Mouse (Mus musculus) CH12.LX (cell line): ENCODE results near the gene Slc25a44. TPM values are rescaled to one million over a fixed set of nuclear protein-coding genes. Genes with fewer than 3 reads are reported as not detected.
"Not testable (repeated sequence)": the region's sequence is repeated elsewhere in the genome, so short reads cannot be mapped to it uniquely, and the experiment has no call there.

Experiments
- DNase-seq: peaks from one replicate; pipeline ENCODE4 v3.0.0-alpha.2; 2013; ENCODE audit errors: extremely low read depth
- H3K27ac ChIP-seq: 2 replicates; pipeline ENCODE4 v1.5.1; 2012; ENCODE audit warnings: low read depth, mild to moderate bottlenecking, control low read depth, moderate library complexity; ENCODE audit not compliant: insufficient read depth
- H3K27me3 ChIP-seq: replicated peaks from 2 replicates; pipeline ENCODE3; 2012; ENCODE audit warnings: inconsistent platforms
- H3K36me3 ChIP-seq, 2 experiments: replicated peaks in 1 of 2; 2 replicates each; pipeline versions ENCODE3 to v1.6.1; 2012; ENCODE audit warnings: inconsistent platforms in 1 of 2, low read length in 1 of 2, mild to moderate bottlenecking in 1 of 2, mixed read lengths in 1 of 2, moderate library complexity in 1 of 2; ENCODE audit not compliant: control insufficient read depth in 1 of 2, insufficient read depth in 1 of 2
- H3K4me1 ChIP-seq, 2 experiments: 2 replicates each; pipeline ENCODE4 v1.6.1; 2012; ENCODE audit warnings: inconsistent platforms in 1 of 2, moderate library complexity in 1 of 2; ENCODE audit not compliant: insufficient read depth in 2 of 2, control insufficient read depth in 1 of 2
- H3K4me2 ChIP-seq: 2 replicates; pipeline ENCODE4 v1.6.1; 2012; ENCODE audit warnings: low read depth, mild to moderate bottlenecking, control low read depth; ENCODE audit not compliant: poor library complexity, insufficient read depth, severe bottlenecking
- H3K4me3 ChIP-seq, 3 experiments: fragments of 150-350 bp in 1 of 3; sonication (generic) in 1 of 3; replicated peaks in 1 of 3; 2 replicates each; pipeline versions ENCODE3 to v1.5.1; 2011 to 2012; ENCODE audit warnings: low read depth in 2 of 3, low read length in 2 of 3, mild to moderate bottlenecking in 2 of 3, moderate library complexity in 2 of 3, control low read depth in 1 of 3, improper control_type of control experiment in 1 of 3, inconsistent platforms in 1 of 3, mixed read lengths in 1 of 3; ENCODE audit not compliant: poor library complexity in 1 of 3
- H3K79me2 ChIP-seq: replicated peaks from 2 replicates; pipeline ENCODE4 v1.6.1; 2012; ENCODE audit warnings: mild to moderate bottlenecking, moderate library complexity; ENCODE audit not compliant: control insufficient read depth, poor library complexity, insufficient read depth, severe bottlenecking; ENCODE audit errors: extremely low read depth
- H3K9ac ChIP-seq: 2 replicates; pipeline ENCODE4 v1.6.1; 2012; ENCODE audit warnings: low read depth, mild to moderate bottlenecking, control low read depth, moderate library complexity; ENCODE audit not compliant: insufficient read depth
- H3K9me3 ChIP-seq: replicated peaks from 2 replicates; pipeline ENCODE3; 2012; ENCODE audit warnings: low read length, inconsistent platforms, mixed read lengths
- POLR2A ChIP-seq: IDR thresholded peaks from 2 replicates; pipeline ENCODE4 v1.6.1; 2011; ENCODE audit warnings: low read depth, mild to moderate bottlenecking, improper control_type of control experiment, low read length
- ZMIZ1 ChIP-seq: IDR thresholded peaks from 2 replicates; pipeline ENCODE4 v1.6.1; 2012; ENCODE audit warnings: low read depth, mild to moderate bottlenecking, inconsistent platforms, low read length, improper control_type of control experiment
- dilution Hi-C: fragments of 300-500 bp; cut with MboI; formaldehyde crosslinking; loops from 2 replicates; pipeline ENCODE4 v1.14.3; 2020; ENCODE audit warnings: low sequenced_read_pairs; ENCODE audit not compliant: extremely low pct_unique_long_range_greater_than_20kb, extremely low pct_ligation_motif_present
- in situ Hi-C: fragments of 300-500 bp; cut with MboI; formaldehyde crosslinking; loops from 3 replicates; pipeline ENCODE4 v1.14.3; 2019; ENCODE audit warnings: low sequenced_read_pairs, low pct_ligation_motif_present, low pct_unique_long_range_greater_than_20kb, mixed read lengths
- polyA plus RNA-seq: library from polyadenylated mRNA; unstranded; fragments of >175 nt; gene quantifications from 2 replicates; pipeline ENCODE4 v1.2.1, GENCODE M21; 2012; ENCODE audit warnings: low read depth; ENCODE audit not compliant: insufficient read length
- total RNA-seq, 2 experiments: library from RNA; depleted of rRNA; stranded (reverse); fragments of 300-350 nt in 1 of 2; fragments of >200 nt in 1 of 2; gene quantifications; 2 replicates each; pipeline ENCODE4 v1.2.3; 2012 to 2014

Slc25a44 gene
- total and polyA plus RNA-seq, 3 experiments, result 8.9 to 17.5 (median 13.2) TPM

- H3K4me3 ChIP-seq, result not testable (repeated sequence)
Measured at GRCm38 (mm10) chr3:88375750-88376626, 49.0 kb downstream of the Slc25a44 start.

DNA sequence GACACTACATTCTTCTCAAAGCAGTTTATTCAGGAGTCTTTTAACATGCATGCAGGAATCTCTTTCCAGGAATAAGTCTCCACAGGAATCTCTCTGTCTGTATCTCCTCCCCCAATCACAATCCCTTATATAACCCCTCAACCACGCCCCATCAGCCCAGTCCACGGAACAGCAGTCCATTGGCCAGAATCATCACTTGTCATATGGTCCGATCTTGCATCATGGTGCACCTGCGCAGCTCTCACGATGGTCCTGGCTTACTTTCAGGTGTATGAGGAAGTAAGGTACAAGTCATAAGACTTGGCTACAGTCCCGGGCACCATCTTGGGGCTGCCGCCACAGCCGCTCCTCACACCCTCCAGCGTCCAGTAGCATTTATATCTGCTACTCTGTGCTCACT, 52.3 kb downstream of the Slc25a44 start, which contains the start of gene Bglap3:
Bglap3 (minus strand) TSS at position 101 of the 400 bp plus-strand sequence.
- H3K27ac ChIP-seq, H3K36me3 ChIP-seq, H3K9ac ChIP-seq, dilution Hi-C loops, in situ Hi-C loops, H3K4me1 ChIP-seq, H3K4me2 ChIP-seq, H3K9me3 ChIP-seq, H3K79me2 ChIP-seq, H3K27me3 ChIP-seq, H3K4me3 ChIP-seq, DNase-seq: not testable (repeated sequence)

More at GRCm38 (mm10) chr3:88375750-88376626, 49.0 kb downstream of the Slc25a44 start:
- TF ChIP-seq POLR2A (peak; percentile 42), ZMIZ1 (peak; percentile 25; the same call in 1 of the 2 replicates)
- H3K27ac ChIP-seq, dilution Hi-C loops, H3K9ac ChIP-seq, in situ Hi-C loops, H3K79me2 ChIP-seq, H3K27me3 ChIP-seq, H3K36me3 ChIP-seq, H3K4me2 ChIP-seq, H3K9me3 ChIP-seq, H3K4me1 ChIP-seq: not testable (repeated sequence)
- peak; percentile 33 for DNase-seq

- H3K9ac ChIP-seq, dilution Hi-C loops, in situ Hi-C loops, H3K9me3 ChIP-seq, H3K4me1 ChIP-seq, DNase-seq, H3K27me3 ChIP-seq, H3K27ac ChIP-seq, H3K4me2 ChIP-seq, H3K4me3 ChIP-seq, H3K79me2 ChIP-seq: not testable (repeated sequence)
- H3K36me3 ChIP-seq, result peaks cover 0 to 22% of the 10 kb centered on the region in 2 experiments
Measured at GRCm38 (mm10) chr3:88368511-88368910, 56.4 kb downstream of the Slc25a44 start.

GRCm38 (mm10) chr3:88367517-88367916, 57.4 kb downstream of the Slc25a44 start:
- H3K9ac ChIP-seq, H3K27ac ChIP-seq, H3K27me3 ChIP-seq, dilution Hi-C loops, H3K4me3 ChIP-seq, H3K79me2 ChIP-seq, in situ Hi-C loops, H3K4me2 ChIP-seq, H3K9me3 ChIP-seq, DNase-seq, H3K4me1 ChIP-seq: not testable (repeated sequence)
- peaks cover 3 to 32% of the 10 kb centered on the region in 2 experiments for H3K36me3 ChIP-seq

DNA sequence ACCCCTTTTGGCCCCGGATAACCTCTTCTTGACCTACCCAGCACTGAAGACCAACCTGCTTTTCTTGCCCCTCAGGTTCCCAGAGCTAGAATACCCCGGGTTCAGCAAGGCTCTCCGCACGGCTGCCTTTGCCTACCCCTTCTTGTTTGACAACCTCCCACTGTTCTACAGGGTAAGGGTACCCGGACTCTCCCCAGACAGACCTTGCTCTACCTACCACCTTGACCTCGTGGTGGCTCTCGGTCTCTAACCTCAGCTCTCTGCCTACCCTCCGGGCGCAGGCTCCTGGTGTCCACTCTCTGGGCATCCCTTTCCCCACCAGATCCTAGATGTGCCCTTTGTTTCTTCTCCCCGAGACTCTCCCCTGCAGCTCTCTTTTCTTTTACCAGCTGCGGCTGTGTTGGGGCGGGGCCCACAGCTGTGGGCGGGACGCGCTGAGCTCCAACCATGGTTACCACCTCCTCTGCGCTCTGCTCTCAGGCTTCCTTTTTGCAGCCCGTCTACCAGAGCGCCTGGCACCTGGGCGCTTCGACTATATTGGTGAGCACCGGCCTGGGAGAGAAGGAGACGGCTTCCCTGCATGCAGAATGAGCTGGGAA, 58.0 kb downstream of the Slc25a44 start:
- H3K36me3 ChIP-seq, result peaks cover 9 to 38% of the 10 kb centered on the region in 2 experiments
- not testable (repeated sequence) for H3K27me3 ChIP-seq

More for the DNA sequence above, 58.0 kb downstream of the Slc25a44 start:
- H3K4me1 ChIP-seq, H3K79me2 ChIP-seq, H3K4me3 ChIP-seq, DNase-seq, dilution Hi-C loops, H3K27ac ChIP-seq, H3K4me2 ChIP-seq, in situ Hi-C loops, H3K9me3 ChIP-seq, H3K9ac ChIP-seq: not testable (repeated sequence)
